Mouse (Mus musculus) liver, adult 2 months (tissue): ENCODE data around the gene Prdm8.

Experiments used
- CTCF ChIP-seq: fragments of 200-500 bp; IDR thresholded peaks from 2 replicates; pipeline ENCODE4 v1.5.1; 2011; ENCODE audit warnings: low read depth, low read length, control low read depth
- POLR2A ChIP-seq: fragments of 200-500 bp; IDR thresholded peaks from 2 replicates; pipeline ENCODE4 v1.6.1; 2011; ENCODE audit warnings: low read length, control low read depth; ENCODE audit not compliant: insufficient read depth; ENCODE audit errors: extremely low read depth

DNA sequence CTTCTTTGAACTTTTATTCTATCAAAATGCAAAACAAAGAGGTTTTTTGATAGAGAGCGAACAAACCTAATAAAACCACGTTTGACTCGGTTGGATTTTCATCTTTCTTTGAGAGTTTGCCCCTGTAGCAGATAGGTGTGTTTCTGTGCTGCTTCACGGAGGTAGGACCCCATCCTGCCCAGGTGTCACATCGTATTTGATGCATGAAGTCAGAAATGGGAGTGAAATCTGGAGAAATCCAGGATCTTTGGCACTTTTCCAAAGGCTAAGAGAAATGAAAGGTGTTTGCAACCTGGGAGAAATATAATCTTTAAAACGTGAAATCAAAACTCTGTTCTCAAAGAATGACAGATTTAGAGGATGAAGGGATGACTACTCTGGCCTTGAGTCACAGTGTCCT lies 71.5 kb downstream of the Prdm8 start:
- no peak for TF ChIP-seq POLR2A
- TF ChIP-seq CTCF: no peak
